Mouse (Mus musculus) ES-E14 (cell line): ENCODE measurements around the gene Aox4. TPM values are rescaled to one million over a fixed set of nuclear protein-coding genes. Genes with fewer than 3 reads are reported as not detected.

ENCODE experiments used
- DNase-seq: peaks from one replicate; pipeline ENCODE4 v3.0.0-alpha.2; 2013; ENCODE audit warnings: low read depth, low spot score
- H3K27ac ChIP-seq: 2 replicates; pipeline ENCODE4 v1.5.1; 2012; ENCODE audit warnings: low read depth, mild to moderate bottlenecking, low read length, moderate library complexity, mixed read lengths; ENCODE audit not compliant: poor library complexity, insufficient read depth, severe bottlenecking
- H3K36me3 ChIP-seq: 2 replicates; pipeline ENCODE4 v1.6.1; 2012; ENCODE audit warnings: mild to moderate bottlenecking, low read length, moderate library complexity, mixed read lengths; ENCODE audit not compliant: control insufficient read depth, poor library complexity, insufficient read depth, severe bottlenecking
- H3K4me1 ChIP-seq, 2 experiments: fragments of 150-350 bp in 1 of 2; sonication (generic) in 1 of 2; 2 replicates each; pipeline ENCODE4 v1.6.1; 2012; ENCODE audit warnings: low read length in 2 of 2, mild to moderate bottlenecking in 1 of 2, mixed read lengths in 1 of 2; ENCODE audit not compliant: control insufficient read depth in 2 of 2, insufficient read depth in 2 of 2, poor library complexity in 1 of 2
- H3K4me3 ChIP-seq, 2 experiments: fragments of 150-350 bp in 1 of 2; sonication (generic) in 1 of 2; 2 replicates each; pipeline ENCODE4 v1.5.1; 2012; ENCODE audit warnings: low read length in 2 of 2, low read depth in 1 of 2, mild to moderate bottlenecking in 1 of 2, mixed read lengths in 1 of 2; ENCODE audit not compliant: insufficient read depth in 1 of 2, poor library complexity in 1 of 2, severe bottlenecking in 1 of 2
- H3K9ac ChIP-seq: 2 replicates; pipeline ENCODE4 v1.6.1; 2012; ENCODE audit warnings: low read depth, mild to moderate bottlenecking, low read length, mixed read lengths; ENCODE audit not compliant: poor library complexity, insufficient read depth, severe bottlenecking
- H3K9me3 ChIP-seq: fragments of 150-350 bp; sonication (generic); 2 replicates; pipeline ENCODE4 v1.6.1; 2012; ENCODE audit warnings: low read depth, mild to moderate bottlenecking, low read length; ENCODE audit not compliant: control insufficient read depth, insufficient read depth
- CHD2 ChIP-seq: IDR thresholded peaks from 2 replicates; pipeline ENCODE4 v1.6.1; 2014; ENCODE audit warnings: mild to moderate bottlenecking, low read depth, low read length, inconsistent platforms
- HCFC1 ChIP-seq: IDR thresholded peaks from 2 replicates; pipeline ENCODE4 v1.6.1; 2012; ENCODE audit warnings: low read length, inconsistent platforms, borderline replicate concordance; ENCODE audit not compliant: insufficient read depth
- MAFK ChIP-seq: IDR thresholded peaks from 2 replicates; pipeline ENCODE4 v1.6.1; 2014; ENCODE audit warnings: mild to moderate bottlenecking, low read depth, low read length, inconsistent platforms; ENCODE audit not compliant: insufficient read depth
- ZC3H11A ChIP-seq: IDR thresholded peaks from 2 replicates; pipeline ENCODE4 v1.6.1; 2012; ENCODE audit warnings: low read depth, mild to moderate bottlenecking, inconsistent platforms, low read length, borderline replicate concordance
- ZNF384 ChIP-seq: IDR thresholded peaks from 2 replicates; pipeline ENCODE4 v1.6.1; 2012; ENCODE audit warnings: low read depth, low read length, inconsistent platforms
- in situ Hi-C, 2 experiments: fragments of 600-800 bp; cut with MboI; formaldehyde crosslinking; loops; one replicate each; pipeline ENCODE4 v1.15.1; 2025; ENCODE audit warnings: low sequenced_read_pairs in 2 of 2, inconsistent platforms in 1 of 2; ENCODE audit not compliant: unreplicated experiment in 2 of 2
- total RNA-seq: library from RNA; depleted of rRNA; stranded (reverse); fragments of 300-350 nt; gene quantifications from 2 replicates; pipeline ENCODE4 v1.2.3, GENCODE M21; 2012

The Aox4 gene
- total RNA-seq, 1 experiment: 0.49 TPM

- H3K4me1 ChIP-seq: no peaks in the 10 kb centered on the region
- H3K27ac ChIP-seq: no peak overlapping the region
- TF ChIP-seq HCFC1 (no peak), ZC3H11A (peak; percentile 88), MAFK (no peak)
- DNase-seq: peak; percentile 85
- H3K4me3 ChIP-seq: no peak overlapping the region
- H3K36me3 ChIP-seq: no peaks in the 10 kb centered on the region
- no peaks in the 10 kb centered on the region for H3K9me3 ChIP-seq
- in situ Hi-C loops: loop anchor here (10.0 to 25.0 kb wide), 3 partner anchors 151 to 884 kb away; partner anchors contain the start of genes Maip1 (in 1 of the 2) and Tyw5 (in 1 of the 2)
- H3K9ac ChIP-seq: no peak overlapping the region
Observed at GRCm38 (mm10) chr1:58296278-58296677, 86.1 kb downstream of the Aox4 start.

- H3K27ac ChIP-seq: no peak overlapping the region
- in situ Hi-C loops: loop anchor here (10.0 to 25.0 kb wide), 3 partner anchors 152 to 885 kb away; partner anchors contain the start of genes Maip1 (in 1 of the 2) and Tyw5 (in 1 of the 2)
- TF ChIP-seq MAFK (no peak), ZNF384 (no peak), HCFC1 (no peak), CHD2 (no peak)
Observed at GRCm38 (mm10) chr1:58296821-58297220, 86.6 kb downstream of the Aox4 start.

GRCm38 (mm10) chr1:58298347-58298746 is 88.2 kb downstream of the Aox4 start:
- Histone ChIP-seq H3K4me1 (no peaks in the 10 kb centered on the region), H3K9ac (no peak overlapping the region), H3K36me3 (no peaks in the 10 kb centered on the region), H3K4me3 (no peak overlapping the region), H3K27ac (no peak overlapping the region), H3K9me3 (no peaks in the 10 kb centered on the region)
- in situ Hi-C loops: loop anchor here (10.0 to 25.0 kb wide), 3 partner anchors 154 to 886 kb away; partner anchors contain the start of genes Maip1 (in 1 of the 2) and Tyw5 (in 1 of the 2)
- DNase-seq: no peak
- TF ChIP-seq MAFK (no peak), ZC3H11A (no peak), CHD2 (no peak), HCFC1 (no peak), ZNF384 (no peak)

More at GRCm38 (mm10) chr1:58296821-58297220, 86.6 kb downstream of the Aox4 start:
- DNase-seq: no peak
- Histone ChIP-seq H3K36me3 (no peaks in the 10 kb centered on the region), H3K4me1 (no peaks in the 10 kb centered on the region), H3K9ac (no peak overlapping the region), H3K9me3 (no peaks in the 10 kb centered on the region), H3K4me3 (no peak overlapping the region)

- Histone ChIP-seq H3K36me3 (no peaks in the 10 kb centered on the region), H3K4me1 (peaks cover 0 to 6% of the 10 kb centered on the region in 2 experiments; a peak in 1 of 4 replicates), H3K4me3 (no peak overlapping the region), H3K27ac (no peak overlapping the region), H3K9ac (no peak overlapping the region), H3K9me3 (no peaks in the 10 kb centered on the region)
- in situ Hi-C loops: no loop called here
- no peak for DNase-seq
- TF ChIP-seq HCFC1 (no peak), MAFK (no peak), ZC3H11A (no peak), CHD2 (no peak), ZNF384 (no peak)
Observed at GRCm38 (mm10) chr1:58301073-58301472, 90.9 kb downstream of the Aox4 start.

GRCm38 (mm10) chr1:58302015-58302414 is 91.8 kb downstream of the Aox4 start:
- no peak overlapping the region for H3K9ac ChIP-seq
- in situ Hi-C loops: no loop called here
- peaks cover 0 to 6% of the 10 kb centered on the region in 2 experiments; a peak in 1 of 4 replicates for H3K4me1 ChIP-seq
- no peak overlapping the region for H3K4me3 ChIP-seq
- TF ChIP-seq CHD2 (no peak), MAFK (no peak), ZNF384 (no peak)
- no peak overlapping the region for H3K27ac ChIP-seq
- DNase-seq: no peak
- no peaks in the 10 kb centered on the region for H3K9me3 ChIP-seq
- no peaks in the 10 kb centered on the region for H3K36me3 ChIP-seq
